Mouse (Mus musculus): ENCODE data around the gene Plekha1.

DNA sequence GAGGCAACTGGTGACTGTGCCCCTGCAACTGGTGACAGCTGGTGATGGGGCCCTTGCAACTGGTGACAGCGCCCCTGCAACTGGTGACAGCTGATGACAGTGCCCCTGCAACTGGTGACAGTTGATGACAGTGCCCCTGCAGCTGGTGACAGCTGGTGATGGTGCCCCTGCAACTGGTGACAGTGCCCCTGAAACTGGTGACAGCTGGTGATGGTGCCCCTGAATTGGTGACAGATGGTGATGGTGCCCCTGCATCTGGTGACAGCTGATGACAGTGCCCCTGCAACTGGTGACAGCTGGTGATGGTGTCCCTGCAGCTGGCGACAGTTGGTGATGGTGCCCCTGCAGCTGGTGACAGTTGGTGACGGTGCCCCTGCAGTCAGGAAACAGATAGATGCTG, 39.2 kb upstream of the Plekha1 start:
- no peak for TF ChIP-seq POLR2AphosphoS5 (IDR thresholded peaks at IDR 0.05; ENCODE audit: borderline replicate concordance, low read depth, low read length)
- TF ChIP-seq POLR2A (IDR thresholded peaks at IDR 0.05; ENCODE audit: control insufficient read depth in 1 of 2, insufficient read depth in 1 of 2, low read depth in 1 of 2, low read length in 2 of 2, poor library complexity in 1 of 2), result no peak
- TF ChIP-seq CHD2 (IDR thresholded peaks at IDR 0.05; ENCODE audit: low read length), result no peak
- TF ChIP-seq SIN3A (IDR thresholded peaks at IDR 0.05; ENCODE audit: low read length), result no peak
- no peak for TF ChIP-seq CTCF (IDR thresholded peaks at IDR 0.05 in 2 of 3, conservative IDR thresholded peaks at IDR 0.05 in 1 of 3; ENCODE audit: control insufficient read depth in 1 of 3, insufficient read depth in 1 of 3, low read depth in 2 of 3, low read length in 3 of 3, poor library complexity in 1 of 3, severe bottlenecking in 1 of 3)
- no peak for TF ChIP-seq ETS1 (IDR thresholded peaks at IDR 0.05; ENCODE audit: low read depth, low read length)
- TF ChIP-seq SMC3 (IDR thresholded peaks at IDR 0.05; ENCODE audit: low read depth, low read length), result no peak
- TF ChIP-seq CHD1 (IDR thresholded peaks at IDR 0.05; ENCODE audit: low read depth, low read length), result no peak
- no peak for TF ChIP-seq MXI1 (IDR thresholded peaks at IDR 0.05; ENCODE audit: low read depth, low read length)
- no peak for TF ChIP-seq USF1 (IDR thresholded peaks at IDR 0.05; ENCODE audit: low read depth, low read length)
- TF ChIP-seq TCF12 (IDR thresholded peaks at IDR 0.05; ENCODE audit: low read depth, low read length), result no peak
- TF ChIP-seq ZNF384 (IDR thresholded peaks at IDR 0.05; ENCODE audit: low read depth, low read length), result no peak
- no peak for TF ChIP-seq RCOR1 (IDR thresholded peaks at IDR 0.05; ENCODE audit: low read depth, low read length)

Measured in MEL (cell line).